Mouse (Mus musculus) gastrocnemius, adult 2 months (tissue): Measurements from ENCODE around the gene Crtc2. TPM values are rescaled to one million over a fixed set of nuclear protein-coding genes. Genes with fewer than 3 reads are reported as not detected.
"Not testable (repeated sequence)": the region's sequence is repeated elsewhere in the genome, so short reads cannot be mapped to it uniquely, and the experiment has no call there.

Source experiments
- DNase-seq: peaks from one replicate; pipeline ENCODE4 v3.0.0; 2022
- H3K27ac ChIP-seq: fragments of 200-600 bp; 2 replicates; pipeline ENCODE4 v1.8.1; 2022; ENCODE audit warnings: mild to moderate bottlenecking
- H3K4me3 ChIP-seq: fragments of 200-600 bp; 2 replicates; pipeline ENCODE4 v1.8.1; 2022; ENCODE audit warnings: mild to moderate bottlenecking, moderate library complexity
- CTCF ChIP-seq: fragments of 200-600 bp; IDR thresholded peaks from 2 replicates; pipeline ENCODE4 v1.8.1; 2022; ENCODE audit warnings: antibody characterized with exemption, mild to moderate bottlenecking, moderate library complexity
- intact Hi-C: fragments of 180-260 bp; cut with DNase I; formaldehyde crosslinking; loops from one replicate; pipeline ENCODE4 v1.15.1; 2025
- total RNA-seq, 2 experiments: library from RNA; stranded (reverse); gene quantifications; 2 replicates each; pipeline ENCODE4 v1.2.3; 2021

Crtc2 gene
- total RNA-seq, 2 experiments from 2014 or later, result 16.8 to 17.3 TPM

DNA sequence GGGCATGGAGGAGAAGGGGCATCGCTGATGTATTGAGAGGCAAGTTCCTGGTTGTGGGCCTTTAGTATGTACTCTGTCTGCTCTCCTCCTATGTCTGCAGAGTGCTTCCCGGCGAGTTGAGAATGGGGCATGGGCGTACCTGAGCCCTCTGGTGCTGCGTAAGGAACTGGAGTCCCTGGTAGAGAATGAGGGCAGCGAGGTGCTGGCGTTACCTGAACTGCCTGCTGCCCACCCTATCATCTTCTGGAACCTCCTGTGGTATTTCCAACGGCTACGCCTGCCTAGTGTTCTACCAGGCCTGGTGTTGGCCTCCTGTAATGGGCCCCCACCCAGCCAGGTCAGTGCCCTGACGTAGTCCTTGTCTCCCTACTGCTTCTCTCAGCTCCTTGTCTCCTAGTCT lies 24.2 kb downstream of the Crtc2 start:
- intact Hi-C loops, result no loop called here
- H3K27ac ChIP-seq, result no peak overlapping the region
- no peak for DNase-seq
- TF ChIP-seq CTCF, result no peak
- H3K4me3 ChIP-seq, result no peak overlapping the region

DNA sequence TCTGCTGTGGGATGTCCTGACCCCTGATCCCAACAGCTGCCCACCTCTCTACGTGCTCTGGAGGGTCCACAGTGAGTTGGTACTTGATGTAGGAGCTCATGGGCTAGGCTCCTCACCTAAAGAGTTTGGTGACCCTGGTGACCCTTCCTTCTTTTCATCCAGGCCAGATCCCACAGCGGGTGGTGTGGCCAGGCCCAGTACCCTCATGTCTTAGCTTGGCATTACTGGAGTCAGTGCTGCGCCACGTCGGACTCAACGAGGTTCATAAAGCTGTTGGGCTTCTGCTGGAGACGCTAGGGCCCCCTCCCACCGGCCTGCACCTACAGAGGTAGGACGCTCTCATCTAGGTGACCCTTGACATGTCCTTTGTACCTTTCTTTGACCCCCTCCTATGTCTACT lies 25.3 kb downstream of the Crtc2 start:
- Histone ChIP-seq H3K4me3 (no peak overlapping the region), H3K27ac (no peak overlapping the region)
- intact Hi-C loops, result no loop called here
- TF ChIP-seq CTCF, result no peak
- no peak for DNase-seq

DNA sequence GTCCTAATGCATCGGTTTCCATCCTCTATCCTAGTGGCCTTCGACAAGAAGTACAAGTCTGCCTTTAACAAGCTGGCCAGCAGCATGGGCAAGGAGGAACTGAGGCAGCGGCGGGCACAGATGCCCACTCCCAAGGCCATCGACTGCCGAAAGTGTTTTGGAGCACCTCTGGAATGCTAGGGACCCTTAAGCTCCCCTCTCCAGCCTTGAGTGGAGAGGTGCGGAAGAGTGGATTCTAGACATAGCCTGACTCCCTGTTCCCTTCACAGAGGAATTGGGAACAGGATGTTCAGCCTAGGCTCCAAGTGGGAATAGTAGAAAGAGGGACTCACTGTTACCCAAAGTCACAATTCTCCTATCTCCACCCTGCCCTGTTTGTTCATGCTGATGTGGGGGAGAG lies 25.8 kb downstream of the Crtc2 start:
- Histone ChIP-seq H3K4me3 (no peak overlapping the region), H3K27ac (no peak overlapping the region)
- intact Hi-C loops, result loop anchor here (5.0 kb wide), 1 partner anchor 93 kb away; no protein-coding TSS in a partner anchor
- no peak for TF ChIP-seq CTCF
- no peak for DNase-seq

DNA sequence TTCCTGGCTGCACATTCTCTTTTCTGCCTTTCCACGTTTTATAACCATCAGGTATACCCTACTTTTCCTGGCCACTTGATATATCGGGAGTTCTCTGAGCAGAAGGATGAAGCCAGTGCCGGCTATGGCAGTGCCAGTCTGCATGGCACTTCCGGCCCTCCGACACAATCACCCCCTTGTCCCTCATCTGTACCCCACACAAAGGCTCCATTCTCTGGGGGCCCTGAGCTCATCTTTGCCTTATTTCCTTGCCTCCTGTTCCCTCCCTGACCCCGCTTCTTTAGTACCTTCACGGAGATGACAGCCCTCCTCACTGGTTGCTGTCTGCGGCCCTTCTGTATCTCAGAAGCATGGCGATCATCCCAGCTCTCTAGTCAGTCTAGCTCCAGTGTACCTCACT lies 26.7 kb downstream of the Crtc2 start:
- intact Hi-C loops, result loop anchor here (5.0 kb wide), 1 partner anchor 92 kb away; no protein-coding TSS in a partner anchor
- no peak for TF ChIP-seq CTCF
- H3K27ac ChIP-seq, result no peak overlapping the region
- no peak for DNase-seq
- no peak overlapping the region for H3K4me3 ChIP-seq

DNA sequence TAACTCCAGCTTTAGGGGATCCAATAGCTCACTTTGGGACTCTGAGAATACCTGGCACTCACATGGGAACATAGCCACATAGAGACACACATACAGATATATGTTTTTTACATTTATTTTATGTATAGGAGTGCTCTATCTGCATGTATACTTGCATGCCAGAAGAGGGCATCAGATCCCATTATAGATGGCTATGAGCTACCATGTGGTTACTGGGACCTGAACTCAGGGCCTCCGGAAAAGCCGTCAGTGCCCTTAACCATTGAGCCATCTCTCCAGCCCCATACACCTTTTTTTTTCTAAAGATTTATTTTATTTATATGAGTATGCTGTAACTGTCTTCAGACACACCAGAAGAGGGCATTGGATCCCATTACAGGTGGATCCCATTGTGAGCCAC lies 30.2 kb downstream of the Crtc2 start:
- TF ChIP-seq CTCF, result peak; percentile 26; the same call in 1 of the 2 replicates
- H3K27ac ChIP-seq, result no peak overlapping the region

DNA sequence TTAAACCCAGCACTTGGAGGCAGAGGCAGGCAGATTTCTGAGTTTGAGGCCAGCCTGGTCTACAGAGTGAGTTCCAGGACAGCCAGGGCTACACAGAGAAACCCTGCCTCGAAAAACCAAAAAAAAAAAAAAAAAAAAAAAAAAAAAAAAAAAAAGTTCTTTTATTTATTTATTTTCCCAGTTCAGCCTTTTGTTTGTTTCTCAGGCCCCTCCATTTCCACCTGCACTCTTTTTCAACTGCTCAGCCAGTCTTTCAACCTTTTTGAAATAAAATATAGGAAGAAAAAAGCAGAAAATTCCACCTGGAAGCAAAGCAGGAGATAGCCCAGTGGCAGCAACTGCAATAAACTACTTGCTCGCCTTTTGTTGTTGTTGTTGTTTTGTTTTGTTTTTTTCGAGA lies 35.4 kb downstream of the Crtc2 start:
- intact Hi-C loops, DNase-seq, H3K27ac ChIP-seq, H3K4me3 ChIP-seq: not testable (repeated sequence)

More for the DNA sequence above, 30.2 kb downstream of the Crtc2 start:
- H3K4me3 ChIP-seq, result no peak overlapping the region
- intact Hi-C loops, result loop anchor here (5.0 kb wide), 1 partner anchor 88 kb away; no protein-coding TSS in a partner anchor
- no peak for DNase-seq

DNA sequence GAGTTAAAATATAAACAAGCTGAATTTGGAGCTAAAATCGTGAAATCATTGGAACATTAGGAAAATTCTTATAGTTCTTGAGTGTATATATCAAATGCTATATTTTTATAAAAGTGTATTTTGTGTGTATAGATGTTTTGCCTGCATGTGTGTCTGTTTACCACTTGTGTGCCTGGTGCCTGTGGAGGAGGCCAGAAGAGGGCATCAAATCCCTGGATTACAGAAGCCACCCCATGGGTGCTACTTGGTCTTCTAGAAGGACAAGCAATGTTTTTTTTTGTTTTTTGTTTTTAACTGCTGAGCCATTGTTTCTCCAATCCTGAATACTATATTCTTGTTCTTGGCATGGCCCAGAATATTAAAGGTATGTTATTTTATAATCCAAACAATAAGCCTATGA lies 36.6 kb downstream of the Crtc2 start:
- intact Hi-C loops, result no loop called here
- DNase-seq, result no peak
- Histone ChIP-seq H3K4me3 (no peak overlapping the region), H3K27ac (no peak overlapping the region)
- peak; percentile 43 for TF ChIP-seq CTCF

DNA sequence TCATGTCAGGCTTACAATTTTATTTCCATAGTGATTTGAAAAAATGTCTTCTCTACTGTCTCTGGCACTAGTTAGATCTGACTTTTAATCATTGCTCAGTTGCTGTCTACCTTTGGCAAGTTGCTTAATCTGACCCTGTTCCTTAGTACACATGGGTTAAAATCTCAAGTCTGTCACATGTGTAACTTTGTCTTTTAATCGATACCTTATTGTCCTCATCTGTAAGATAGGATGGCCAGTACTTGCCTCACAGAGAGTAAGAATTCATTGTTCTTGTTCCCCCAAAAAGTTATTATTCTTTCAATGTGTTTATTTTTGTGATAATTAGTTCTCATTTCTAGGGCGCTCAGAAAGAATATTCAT lies 38.0 kb downstream of the Crtc2 start:
- no peak for TF ChIP-seq CTCF
- intact Hi-C loops, result no loop called here
- no peak for DNase-seq
- Histone ChIP-seq H3K27ac (peak overlapping the region; percentile 96), H3K4me3 (peak overlapping the region; percentile 91)

DNA sequence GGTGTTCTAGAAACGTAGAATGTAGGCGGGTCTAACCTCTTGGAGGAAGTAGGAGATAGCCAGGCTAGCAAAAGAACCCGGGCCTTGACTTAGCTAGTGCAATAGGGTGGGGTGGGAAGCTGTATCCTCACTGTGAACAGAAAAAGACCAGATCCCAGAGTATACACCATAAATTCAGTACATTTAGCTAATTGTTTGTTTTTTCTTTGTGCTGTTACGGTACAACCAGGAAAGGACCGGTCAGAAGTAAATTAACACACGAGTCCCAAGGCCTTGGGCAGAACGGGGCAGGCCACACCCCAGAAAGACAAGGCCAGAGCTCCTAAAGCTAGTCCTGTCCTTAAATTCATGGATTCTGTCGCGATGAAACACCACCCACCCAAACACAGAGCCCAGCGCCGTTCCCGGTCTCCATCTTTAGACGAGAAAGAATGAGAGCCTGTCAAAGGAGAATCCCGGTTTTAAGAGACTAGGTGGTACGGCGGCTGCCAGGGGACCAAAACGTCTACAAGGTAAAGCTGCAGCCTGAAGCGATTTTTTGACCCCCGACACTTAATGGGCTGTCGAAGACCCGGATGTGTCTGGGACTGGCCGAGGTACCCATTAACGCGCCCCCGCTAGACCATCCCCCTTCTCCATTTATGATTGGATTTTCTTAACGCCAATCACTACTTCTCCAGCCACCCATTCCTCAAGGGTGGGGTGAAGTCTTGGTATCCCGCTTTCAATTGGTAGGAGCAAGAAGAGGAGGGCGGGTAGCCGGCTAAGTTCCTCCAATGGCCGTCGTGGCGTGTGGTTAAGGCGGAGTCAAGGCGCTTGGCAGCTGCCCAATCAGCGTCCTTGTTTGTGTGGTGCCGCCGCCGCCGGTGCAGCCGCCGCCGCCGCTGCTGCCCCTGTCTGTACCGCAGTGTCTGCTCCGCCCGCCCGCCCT lies 38.6 kb downstream of the Crtc2 start, which contains the start of gene Gatad2b:
TSS of gene Gatad2b (plus strand) at position 834 of the 931 bp plus-strand sequence.
- peak; percentile 99 for DNase-seq
- Histone ChIP-seq H3K4me3 (peak within 1 kb of the TSS; percentile 91), H3K27ac (peak within 1 kb of the TSS; percentile 97)
- no peak for TF ChIP-seq CTCF
- intact Hi-C loops, result no loop called here

DNA sequence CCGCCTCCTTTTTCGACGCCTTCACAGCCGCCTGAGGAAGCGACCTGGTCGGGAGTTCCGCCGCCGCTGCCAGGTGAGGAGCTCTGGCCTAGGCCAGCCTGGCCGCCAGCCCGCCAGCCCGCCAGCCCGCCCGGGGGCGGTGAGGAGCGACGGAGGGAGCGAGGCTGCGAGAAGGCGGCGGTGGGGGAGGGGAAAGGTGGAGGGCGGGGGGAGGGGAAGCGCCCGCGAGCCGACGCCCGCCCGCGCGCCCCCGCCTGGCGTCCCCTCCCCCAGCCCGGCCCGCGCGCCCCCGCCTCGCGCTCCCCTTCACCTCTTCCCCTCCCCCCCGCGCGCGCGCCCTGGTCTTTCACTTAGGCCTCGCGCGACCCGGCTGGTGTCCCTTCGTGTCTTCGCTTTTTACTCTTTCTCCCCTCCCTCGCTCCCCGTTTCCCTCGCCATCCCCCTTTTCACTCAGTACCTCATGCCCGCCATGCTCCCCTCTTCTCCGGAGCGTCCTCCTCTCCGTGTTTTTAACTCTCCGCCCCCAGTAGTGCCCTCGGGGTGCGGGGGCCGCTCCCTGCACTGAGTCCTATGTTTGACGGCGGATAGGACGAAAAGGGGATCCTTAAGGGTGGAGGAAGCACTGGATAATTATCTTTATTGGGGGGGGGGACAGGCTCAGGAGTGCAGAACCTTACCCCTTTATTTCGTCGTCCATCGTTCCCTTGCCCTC lies 39.5 kb downstream of the Crtc2 start:
- peak; percentile 85 for DNase-seq
- intact Hi-C loops, result no loop called here
- TF ChIP-seq CTCF, result no peak
- Histone ChIP-seq H3K4me3 (peak overlapping the region; percentile 91), H3K27ac (peak overlapping the region; percentile 97)

DNA sequence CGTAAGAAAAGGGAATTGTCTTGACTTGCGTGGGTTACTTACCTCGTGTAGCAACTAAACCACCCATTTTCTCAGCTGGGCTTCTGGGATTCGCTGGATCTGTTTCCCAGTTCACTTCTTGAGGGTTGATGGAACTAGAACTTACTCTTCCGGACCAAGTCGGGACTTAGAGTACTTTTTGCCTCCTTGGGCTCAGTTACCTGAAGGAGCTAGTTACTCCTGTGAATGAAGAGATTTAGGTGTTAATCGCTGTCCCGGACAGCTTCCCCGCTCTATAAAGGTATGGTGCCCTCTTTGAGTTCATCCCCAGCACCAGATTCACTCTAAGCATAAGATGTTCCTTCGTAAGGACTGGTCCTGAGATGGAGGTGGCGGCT lies 40.1 kb downstream of the Crtc2 start:
- intact Hi-C loops, result no loop called here
- no peak for TF ChIP-seq CTCF
- Histone ChIP-seq H3K4me3 (peak overlapping the region; percentile 91), H3K27ac (peak overlapping the region; percentile 97)
- no peak for DNase-seq

DNA sequence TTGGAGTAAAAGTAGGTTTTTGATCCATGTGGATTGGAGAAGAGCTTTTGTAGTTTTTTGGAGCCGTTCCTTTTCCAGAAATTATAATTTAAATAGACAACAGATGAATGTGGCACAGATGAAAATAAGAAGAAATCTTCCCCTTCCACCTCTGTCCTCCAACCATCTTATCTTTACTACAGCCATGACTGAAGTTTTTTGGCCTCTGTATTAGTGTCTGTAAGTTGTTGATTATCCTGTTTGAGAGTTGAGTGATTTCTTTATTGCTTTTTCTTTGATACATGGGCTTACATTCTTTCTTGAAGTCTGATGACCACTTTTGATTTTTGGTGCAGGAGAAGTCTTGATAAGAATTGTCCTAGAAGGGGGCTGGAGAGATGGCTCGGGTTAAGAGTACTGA lies 40.7 kb downstream of the Crtc2 start:
- Histone ChIP-seq H3K27ac (peak overlapping the region; percentile 97), H3K4me3 (peak overlapping the region; percentile 91)
- intact Hi-C loops, result loop anchor here (5.0 kb wide), 1 partner anchor 53 kb away; no protein-coding TSS in a partner anchor
- no peak for TF ChIP-seq CTCF
- DNase-seq, result no peak

DNA sequence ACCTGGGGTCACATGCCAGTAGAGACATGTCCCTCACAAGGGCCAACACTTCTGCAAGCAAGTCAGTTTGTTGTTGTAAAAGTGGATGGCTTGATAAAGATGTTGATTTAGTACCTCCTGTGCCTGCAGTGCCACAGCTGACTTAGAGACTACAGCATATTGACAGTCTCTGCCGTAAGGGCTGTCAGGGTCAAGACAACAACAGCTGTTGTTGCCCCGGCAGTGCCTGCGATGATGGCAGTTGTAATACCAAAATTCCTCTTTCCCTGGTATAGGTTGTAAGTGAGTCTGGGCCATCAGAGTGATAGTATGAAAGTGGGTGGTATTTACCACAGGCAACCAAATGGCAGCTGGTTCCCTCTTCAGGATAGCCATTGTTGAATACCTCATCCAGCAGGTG lies 51.8 kb downstream of the Crtc2 start:
- Histone ChIP-seq H3K4me3 (no peak overlapping the region), H3K27ac (peak overlapping the region; percentile 48)
- no peak for TF ChIP-seq CTCF
- intact Hi-C loops, result no loop called here
- no peak for DNase-seq
